In the genomic region with DNA sequence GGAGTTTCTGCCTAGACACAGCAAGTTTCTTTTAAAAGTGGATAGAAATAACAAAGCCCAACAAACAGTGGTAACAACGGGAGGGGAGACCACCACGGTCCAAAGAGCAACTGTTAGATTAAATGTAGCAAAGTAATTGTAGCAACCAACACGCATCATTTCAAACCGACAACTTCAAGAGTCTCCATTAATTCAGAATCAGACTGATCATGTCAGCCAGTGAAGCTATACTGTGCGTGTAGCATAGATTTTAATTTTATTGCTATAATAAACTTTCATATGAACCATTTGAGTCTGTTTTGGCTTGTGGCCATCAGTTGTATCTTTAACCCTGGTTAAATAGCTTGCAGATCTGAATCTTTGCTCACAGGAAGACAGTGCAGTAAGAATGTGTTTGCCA, we compare ENCODE assay signal across 22 mouse cellular contexts.
DNase-seq lines count a peak whose midpoint lies in the region; ATAC-seq and TF ChIP-seq lines count a peak whose summit lies in the region.
"Had no signal": no experiment of that assay in that cellular context is flagged by ENCODE, and none has a peak within 500 bp of the region (broad histone marks: within the 10 kb centered on the region; RNA-seq: fewer than 3 reads in every experiment).

No protein-coding gene starts in this region.

- intact Hi-C loops in gastrocnemius, adult 2 months (cut with DNase I) = no loop called here

- no peak overlapping the region for H3K4me2 ChIP-seq in kidney, postnatal 0 days (ENCODE audit: low read length)
- H3K4me2 ChIP-seq: embryonic facial prominence, embryonic 12.5 days; heart, embryonic 11.5 days; heart, embryonic 15.5 days; hindbrain, embryonic 13.5 days had no signal

- H3K9ac ChIP-seq in kidney, postnatal 0 days (ENCODE audit: low read depth, low read length) = no peak overlapping the region
- H3K9ac ChIP-seq: embryonic facial prominence, embryonic 12.5 days; heart, embryonic 15.5 days; hindbrain, embryonic 13.5 days had no signal

- whole genome bisulfite sequencing in kidney, postnatal 0 days = 33% methylated on average over 5 of the region's 5 CpGs
- 33% methylated on average over 5 of the region's 5 CpGs for WGBS in large intestine, adult 2 months

- no peaks in the 10 kb centered on the region for H3K4me1 ChIP-seq in kidney, postnatal 0 days (replicated peaks; ENCODE audit: insufficient read depth, low read length)
- H3K4me1 ChIP-seq: hindbrain, embryonic 13.5 days had no signal

- peak overlapping the region; percentile 53 for H3K27ac ChIP-seq in gastrocnemius, adult 2 months
- peak overlapping the region; percentile 71 for H3K27ac ChIP-seq in kidney, postnatal 0 days
- H3K27ac ChIP-seq: embryonic facial prominence, embryonic 12.5 days; heart, embryonic 15.5 days; hindbrain, embryonic 13.5 days; hindbrain, postnatal 0 days had no signal

- H3K27me3 ChIP-seq in kidney, postnatal 0 days (ENCODE audit: insufficient read depth, low read length) = no peaks in the 10 kb centered on the region
- H3K27me3 ChIP-seq: CH12.LX; embryonic facial prominence, embryonic 12.5 days; heart, embryonic 15.5 days; hindbrain, embryonic 13.5 days; Patski had no signal

- H3K4me3 ChIP-seq in gastrocnemius, adult 2 months = no peak overlapping the region
- no peak overlapping the region for H3K4me3 ChIP-seq in kidney, postnatal 0 days (replicated peaks; ENCODE audit: low read depth, low read length)
- H3K4me3 ChIP-seq: embryonic facial prominence, embryonic 12.5 days; heart, embryonic 15.5 days; hindbrain, embryonic 13.5 days had no signal

- no peak for TF ChIP-seq CTCF in gastrocnemius, adult 2 months (IDR thresholded peaks at IDR 0.05)
- TF ChIP-seq CTCF in kidney, postnatal 0 days (IDR thresholded peaks at IDR 0.05; ENCODE audit: low read depth) = no peak

- no peaks in the 10 kb centered on the region for H3K36me3 ChIP-seq in kidney, postnatal 0 days (ENCODE audit: insufficient read depth, low read length)
- H3K36me3 ChIP-seq: embryonic facial prominence, embryonic 12.5 days; heart, embryonic 15.5 days had no signal

- DNase-seq in gastrocnemius, adult 2 months = no peak
- no peak for DNase-seq in gastrocnemius, postnatal 25 days
- peak; percentile 66 for DNase-seq in kidney, postnatal 0 days (ENCODE audit: low spot score)
- no peak for DNase-seq in kidney, adult 8-10 months
- DNase-seq in 416B (ENCODE audit: low read depth) = peak; percentile 34
- peak; percentile 36 for DNase-seq in large intestine, adult 2 months (ENCODE audit: low read depth, low spot score)
- no peak for DNase-seq in heart, adult 8-10 months (ENCODE audit: low spot score)
- DNase-seq: adrenal gland, postnatal 14 days; cerebellum, adult 2 months; cerebellum, postnatal 10 days; embryo, embryonic 11 days; heart, adult 18-20 months; heart, postnatal 14 days had no signal

- ATAC-seq in kidney, postnatal 0 days (replicated peaks; ENCODE audit: low FRiP score, low read depth) = no peak
- ATAC-seq: activated CD4-positive, CD25-positive, alpha-beta regulatory T cell, adult 4 months; forebrain, embryonic 14.5 days; hindbrain, postnatal 0 days; Patski had no signal

- H3K9me3 ChIP-seq in kidney, postnatal 0 days (replicated peaks; ENCODE audit: low read length) = no peaks in the 10 kb centered on the region
- H3K9me3 ChIP-seq: embryonic facial prominence, embryonic 12.5 days; heart, embryonic 15.5 days; hindbrain, embryonic 13.5 days had no signal

Comparison
In these comparisons a context has a peak if more than half of its experiments do, and no peak if none do; other contexts are left out.
1. DNase-seq: peak in kidney, postnatal 0 days (single experiment), 416B (single experiment) and large intestine, adult 2 months (single experiment); none in gastrocnemius, adult 2 months (single experiment), gastrocnemius, postnatal 25 days (single experiment), kidney, adult 8-10 months (0 of 2) and heart, adult 8-10 months (single experiment).